Mouse (Mus musculus) spleen, postnatal 36 days (tissue): ENCODE results near the gene Ust.

ENCODE experiments used
- DNase-seq, 2 experiments: peaks; one replicate each; pipeline ENCODE4 v3.0.0; 2022; ENCODE audit warnings: low spot score in 2 of 2, mixed read lengths in 1 of 2

The Ust gene

GRCm38 (mm10) chr10:8224641-8225040, 294.0 kb downstream of the Ust start:
- DNase-seq = no peak

DNA sequence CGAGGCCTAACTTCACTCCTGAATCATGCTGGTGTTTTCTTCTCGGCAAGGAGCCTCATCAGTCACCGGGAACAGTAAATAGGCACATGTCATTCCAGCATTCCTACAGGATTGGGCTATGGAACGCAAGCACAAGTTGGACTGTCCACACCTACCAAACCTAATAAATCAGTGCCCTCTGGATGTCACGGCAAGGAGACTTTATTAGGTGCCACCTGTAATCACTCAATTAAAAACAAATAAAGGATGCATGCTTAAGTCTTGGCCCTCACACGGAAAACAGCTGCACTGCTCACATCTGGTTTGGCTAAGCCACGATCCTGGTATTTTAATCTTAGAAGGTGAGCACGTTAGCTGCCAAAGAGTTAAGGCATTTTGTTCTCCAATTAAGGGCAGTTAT, 294.6 kb downstream of the Ust start:
- no peak for DNase-seq

GRCm38 (mm10) chr10:8216946-8217345, 301.7 kb downstream of the Ust start:
- DNase-seq = no peak

DNA sequence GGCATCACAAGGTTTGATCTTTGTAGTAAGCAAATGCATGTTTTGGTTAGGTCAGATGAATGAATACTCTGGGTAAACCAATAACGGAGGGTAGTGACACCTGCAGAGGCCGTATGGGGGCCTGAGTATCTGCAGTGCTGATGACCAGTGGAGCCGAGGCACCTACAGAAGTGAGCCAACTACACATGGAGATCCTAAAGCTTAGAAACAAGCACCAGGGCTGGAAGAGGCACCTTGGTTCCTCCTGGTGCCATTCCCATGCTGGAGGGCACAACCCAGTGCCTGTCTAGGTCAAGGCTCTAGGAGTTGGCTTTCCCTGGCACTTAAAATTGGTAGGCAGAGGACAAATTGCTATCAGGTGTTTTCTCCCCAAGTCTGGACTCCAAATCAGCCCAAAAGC, 303.4 kb downstream of the Ust start:
- DNase-seq = no peak

DNA sequence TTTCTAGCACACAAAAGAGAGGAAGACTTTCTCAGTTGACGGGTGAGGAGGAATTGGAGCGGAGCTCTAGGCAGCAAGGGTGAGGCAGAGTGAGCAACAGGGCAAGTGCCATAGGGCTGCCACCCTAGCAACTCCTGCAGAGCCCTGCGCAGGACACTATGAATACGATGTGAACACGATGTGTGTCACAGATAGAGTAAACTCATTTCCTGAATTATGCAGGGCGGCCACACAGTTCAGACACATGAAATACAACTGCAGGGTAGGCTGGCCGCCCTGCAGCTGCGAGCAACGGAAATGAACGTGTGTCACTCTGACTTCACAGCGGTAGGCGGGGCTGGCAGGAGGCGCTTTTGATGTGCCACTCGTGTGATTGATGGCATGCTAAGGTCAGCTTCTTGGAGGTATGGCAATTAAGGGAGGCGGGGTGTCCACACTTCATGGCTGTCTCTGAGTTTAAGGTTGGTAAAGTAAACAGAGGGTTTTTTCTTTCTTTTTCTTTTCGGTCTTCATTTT, 304.7 kb downstream of the Ust start:
- peak; percentile 75 to 78 for DNase-seq

GRCm38 (mm10) chr10:8213266-8213905, 305.2 kb downstream of the Ust start:
- no peak for DNase-seq

DNA sequence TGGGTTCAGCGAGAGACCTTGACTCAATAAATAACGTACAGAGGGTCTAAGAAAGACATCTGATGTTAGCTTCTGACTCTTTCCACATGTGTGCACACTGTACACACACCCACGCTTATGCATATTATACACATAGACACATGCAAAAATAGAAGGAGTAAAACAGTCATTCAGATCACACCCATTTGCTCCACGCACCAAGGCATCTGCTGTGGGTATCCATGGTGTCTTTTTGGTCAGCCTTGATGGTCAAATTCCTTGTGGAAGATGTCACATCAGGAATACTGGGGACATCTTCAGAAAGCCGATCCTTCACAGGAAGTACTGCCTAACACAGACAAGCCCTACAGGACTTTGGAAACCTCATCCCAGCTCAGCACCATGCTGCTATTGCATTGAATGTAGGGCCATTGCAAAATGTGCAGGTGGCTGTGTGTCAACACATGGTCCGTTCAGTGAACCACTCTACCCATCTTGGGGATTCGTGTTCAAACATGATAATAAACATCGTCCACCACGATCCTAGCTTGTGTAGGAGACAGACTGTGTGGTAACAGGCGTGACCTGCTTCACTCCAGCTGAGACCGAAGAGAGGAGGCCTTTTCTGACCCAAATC, 305.9 kb downstream of the Ust start:
- no peak for DNase-seq

- DNase-seq = no peak
Measured at GRCm38 (mm10) chr10:8211694-8212093, 306.9 kb downstream of the Ust start.

- no peak for DNase-seq
Measured at GRCm38 (mm10) chr10:8210366-8210765, 308.3 kb downstream of the Ust start.

DNA sequence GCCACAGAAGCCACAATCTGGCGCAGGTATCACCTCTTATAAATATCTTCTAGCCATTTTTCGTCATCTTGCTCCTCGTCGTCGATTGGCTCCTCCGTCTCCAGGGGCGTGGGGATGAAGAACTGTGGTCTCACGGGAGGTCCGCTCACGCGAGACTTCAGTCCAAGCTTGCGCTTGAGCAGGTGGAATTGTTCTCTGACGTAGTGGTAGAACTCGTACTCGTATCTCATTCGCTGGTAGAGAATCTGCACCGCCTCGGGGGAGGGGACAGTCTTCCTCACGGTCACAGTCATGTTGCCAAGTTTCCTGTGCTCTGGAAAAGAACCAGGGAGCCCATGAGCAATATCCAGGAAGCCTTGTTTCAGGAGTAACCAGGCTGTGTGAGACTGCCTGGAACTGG, 311.3 kb downstream of the Ust start:
- no peak for DNase-seq

DNA sequence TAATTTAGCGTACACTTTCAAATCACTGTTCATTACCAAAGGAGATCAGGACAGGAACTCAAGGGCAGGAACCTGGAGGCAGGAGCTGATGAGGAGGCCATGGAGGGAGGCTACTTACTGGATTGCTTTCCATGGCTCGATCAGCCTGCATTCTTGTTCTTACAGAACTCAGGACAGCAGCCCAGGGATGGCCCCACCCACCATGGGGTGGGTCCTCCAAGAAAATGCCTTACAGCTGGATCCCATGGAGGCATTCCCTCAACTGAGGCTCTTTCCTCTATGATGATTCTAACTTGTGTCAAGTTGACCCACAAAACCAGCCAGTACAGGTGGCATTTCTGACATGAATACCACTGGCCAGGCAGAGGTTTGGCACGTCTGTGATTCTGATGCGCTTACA, 314.9 kb downstream of the Ust start:
- DNase-seq = no peak

GRCm38 (mm10) chr10:8199816-8200215, 318.8 kb downstream of the Ust start:
- no peak for DNase-seq

DNA sequence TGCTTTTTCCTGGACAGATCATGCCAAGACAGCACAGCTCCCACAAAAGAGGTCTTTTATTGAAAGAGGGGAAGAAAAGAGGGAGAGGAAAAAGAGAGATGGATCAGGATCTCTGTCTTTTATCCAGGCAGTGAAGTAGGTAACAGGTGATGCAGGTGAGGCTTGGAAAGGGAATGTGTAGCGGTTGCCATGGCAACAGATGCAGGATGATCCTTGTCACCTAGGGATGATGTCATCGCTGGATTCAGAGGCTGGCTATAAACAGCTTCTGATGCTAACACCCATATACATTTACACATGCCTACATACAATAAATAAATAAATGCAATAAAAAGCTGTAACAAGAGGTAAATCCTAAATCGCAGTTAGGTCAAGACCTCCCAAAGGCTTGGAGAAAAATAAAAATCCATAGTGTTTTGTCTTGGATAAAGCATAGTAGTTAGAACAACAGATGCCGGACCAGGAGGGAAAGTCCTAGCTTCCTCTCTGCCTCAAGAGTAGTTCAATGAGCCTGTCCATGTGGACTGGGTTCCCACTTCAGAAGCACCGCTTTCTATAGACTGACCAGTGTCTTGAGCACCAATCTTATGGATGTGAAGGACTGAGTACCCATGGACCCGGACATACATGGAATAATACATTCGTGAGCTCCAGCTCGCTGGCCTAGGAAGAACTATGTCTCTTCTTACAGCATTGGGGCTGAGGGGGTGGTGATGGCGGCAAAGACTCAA, 319.4 kb downstream of the Ust start:
- DNase-seq = no peak

DNA sequence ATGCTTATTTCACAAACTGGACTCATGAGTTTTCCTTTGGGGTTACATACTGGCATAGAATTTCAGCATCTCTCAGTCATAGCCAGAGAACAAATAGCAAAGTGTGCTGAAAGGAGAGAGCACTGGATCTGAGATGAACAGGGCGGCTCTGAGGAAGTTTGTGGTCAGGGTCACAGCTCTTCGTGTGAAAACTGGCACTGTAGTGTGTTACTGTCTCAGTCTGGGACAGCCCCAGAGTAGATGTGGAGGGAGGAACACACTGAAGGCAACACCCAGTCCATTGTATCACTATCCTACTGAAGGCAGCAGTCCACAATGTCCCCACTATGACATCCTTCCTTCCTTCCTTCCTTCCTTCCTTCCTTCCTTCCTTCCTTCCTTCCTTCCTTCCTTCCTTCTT, 321.0 kb downstream of the Ust start:
- no peak for DNase-seq

- DNase-seq = no peak
Measured at GRCm38 (mm10) chr10:8196300-8196699, 322.3 kb downstream of the Ust start.

DNA sequence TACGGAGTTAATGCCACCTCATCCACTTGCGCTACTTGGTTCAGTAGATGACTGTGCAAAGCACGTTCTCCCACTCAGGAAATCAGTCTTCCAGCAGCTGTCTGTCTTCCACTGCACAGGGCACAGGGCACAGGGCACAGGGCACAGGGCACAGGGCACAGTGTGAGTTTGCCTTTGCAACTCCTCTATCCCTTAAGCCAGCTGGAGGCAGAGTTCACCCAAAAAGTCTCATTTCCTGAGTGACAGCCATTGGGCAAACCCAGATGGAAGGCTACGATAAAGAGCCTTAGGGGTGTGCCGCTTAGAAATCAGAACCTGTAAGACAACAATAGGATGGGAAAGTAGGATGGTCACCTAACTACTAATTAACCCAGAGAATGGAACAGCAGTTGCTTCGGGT, 322.9 kb downstream of the Ust start:
- no peak for DNase-seq

DNA sequence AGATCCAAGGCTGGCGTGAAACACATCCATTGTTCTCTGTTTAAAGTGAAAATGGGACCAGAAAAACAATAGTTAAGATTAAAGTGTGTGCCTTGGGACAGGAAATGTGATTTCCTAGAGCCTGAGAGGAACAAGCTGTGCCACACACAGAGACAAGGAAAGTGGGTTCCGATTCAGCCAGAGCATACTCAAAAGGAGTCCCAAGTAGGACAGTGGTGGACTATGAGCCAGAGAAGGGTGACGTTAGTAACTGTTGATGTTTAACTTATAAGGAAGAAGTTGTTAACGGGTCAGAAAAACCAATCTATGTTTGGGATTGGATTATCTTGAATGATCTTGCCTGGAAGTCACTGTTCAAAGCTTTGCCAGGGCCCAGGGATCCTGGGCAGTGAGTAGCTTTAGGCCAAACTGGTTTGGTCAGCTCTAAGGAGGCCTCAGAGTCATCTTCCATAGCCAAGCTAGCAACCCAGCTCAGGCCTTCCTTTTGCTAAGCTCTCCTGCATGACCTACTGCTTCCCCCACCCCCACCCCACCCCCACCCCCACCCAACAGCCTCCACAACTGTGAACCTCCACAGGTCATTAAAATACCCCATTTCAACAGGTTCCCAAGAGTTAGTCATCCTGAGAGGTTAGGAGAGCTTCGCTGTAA, 329.2 kb downstream of the Ust start:
- DNase-seq = no peak

DNA sequence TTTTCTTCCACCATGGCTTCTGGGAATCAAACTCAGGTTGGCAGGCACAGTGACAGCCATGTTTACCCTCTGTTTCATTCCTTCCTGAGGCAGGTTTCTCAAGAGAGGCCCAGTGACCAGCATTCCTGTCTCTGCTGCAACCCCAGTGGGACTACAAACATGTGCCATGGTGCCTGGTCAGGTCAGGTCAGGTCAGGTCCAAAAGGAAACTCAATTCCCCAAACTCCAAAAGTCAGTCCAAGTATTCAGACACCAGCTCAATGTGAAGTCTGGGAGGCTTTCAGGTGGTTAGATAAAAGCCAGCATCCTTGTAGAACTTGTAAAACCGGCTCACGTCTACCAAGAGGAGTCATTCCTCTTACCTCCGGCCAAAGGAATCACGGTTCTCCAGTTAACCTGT, 333.0 kb downstream of the Ust start:
- DNase-seq = no peak

DNA sequence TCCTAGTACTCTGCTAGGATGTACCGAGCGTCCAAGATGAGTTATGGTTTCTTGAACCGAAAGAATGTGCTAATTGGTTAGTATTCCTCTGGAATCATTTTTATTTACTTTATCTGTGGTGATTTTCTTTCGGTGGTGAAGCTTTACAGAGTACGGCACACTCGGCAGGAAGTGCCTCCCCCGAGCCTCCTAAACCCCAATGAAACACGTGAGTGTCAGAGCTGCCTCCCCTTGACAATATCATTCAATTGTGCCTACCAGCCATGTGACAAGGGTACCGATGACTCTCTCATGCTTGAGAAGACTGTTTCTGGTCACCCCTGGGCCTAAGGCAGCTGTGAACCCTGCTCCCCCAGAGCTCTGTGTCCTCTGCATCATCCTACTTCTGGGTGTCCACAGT, 333.9 kb downstream of the Ust start:
- no peak for DNase-seq

DNA sequence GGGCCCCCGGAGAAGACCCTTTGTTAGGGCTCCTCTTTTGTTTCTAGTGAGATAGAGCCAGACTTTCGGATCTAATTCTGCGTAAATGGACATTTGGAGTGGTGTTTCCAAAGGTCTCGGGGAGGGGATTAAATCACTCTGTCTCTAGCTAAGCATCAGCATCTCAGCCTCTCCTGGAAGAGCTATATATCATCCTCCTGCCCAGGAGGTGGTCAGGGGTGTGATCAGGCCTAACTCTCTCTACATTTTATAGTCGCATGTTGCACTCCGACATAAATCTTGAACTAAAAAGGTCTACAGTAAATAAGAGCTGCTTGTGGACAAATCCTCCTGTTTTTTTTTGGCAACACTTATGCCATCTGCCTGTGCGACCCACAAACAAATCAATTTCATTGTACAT, 335.5 kb downstream of the Ust start:
- DNase-seq = no peak

- DNase-seq = no peak
Measured at GRCm38 (mm10) chr10:8181596-8182185, 336.9 kb downstream of the Ust start.

- DNase-seq = no peak
Measured at GRCm38 (mm10) chr10:8177618-8178017, 341.0 kb downstream of the Ust start.
